Mouse (Mus musculus) C2C12 (cell line): ENCODE measurements around the gene Gm13285. TPM values are rescaled to one million over a fixed set of nuclear protein-coding genes. Genes with fewer than 3 reads are reported as not detected.
"Not testable (repeated sequence)": the region's sequence is repeated elsewhere in the genome, so short reads cannot be mapped to it uniquely, and the experiment has no call there.

Experiments
- H3K27me3 ChIP-seq: one replicate; pipeline ENCODE4 v1.6.1; 2011; ENCODE audit not compliant: control insufficient read depth, insufficient read depth, insufficient read length
- H3K36me3 ChIP-seq: one replicate; pipeline ENCODE4 v1.6.1; 2011; ENCODE audit not compliant: control insufficient read depth, insufficient read depth
- H3K4me3 ChIP-seq: one replicate; pipeline ENCODE4 v1.5.1; 2011; ENCODE audit warnings: mild to moderate bottlenecking, control low read depth; ENCODE audit not compliant: poor library complexity, insufficient read depth, severe bottlenecking
- H3K79me2 ChIP-seq: one replicate; pipeline ENCODE4 v1.6.1; 2011; ENCODE audit not compliant: control insufficient read depth, insufficient read depth
- H3K79me3 ChIP-seq: one replicate; pipeline ENCODE4 v1.6.1; 2011; ENCODE audit warnings: low read depth, control low read depth
- H3ac ChIP-seq: one replicate; pipeline ENCODE3; 2011; ENCODE audit warnings: low read depth; ENCODE audit not compliant: control insufficient read depth, insufficient read length
- polyA plus RNA-seq: library from polyadenylated mRNA; unstranded; fragments of >200 nt; fragmentation: generic; extraction: Trizol; gene quantifications from one replicate; pipeline ENCODE4 v1.2.1, GENCODE M21; 2012; ENCODE audit warnings: missing spikeins

Gene Gm13285
- polyA plus RNA-seq, 1 experiment, result not detected

DNA sequence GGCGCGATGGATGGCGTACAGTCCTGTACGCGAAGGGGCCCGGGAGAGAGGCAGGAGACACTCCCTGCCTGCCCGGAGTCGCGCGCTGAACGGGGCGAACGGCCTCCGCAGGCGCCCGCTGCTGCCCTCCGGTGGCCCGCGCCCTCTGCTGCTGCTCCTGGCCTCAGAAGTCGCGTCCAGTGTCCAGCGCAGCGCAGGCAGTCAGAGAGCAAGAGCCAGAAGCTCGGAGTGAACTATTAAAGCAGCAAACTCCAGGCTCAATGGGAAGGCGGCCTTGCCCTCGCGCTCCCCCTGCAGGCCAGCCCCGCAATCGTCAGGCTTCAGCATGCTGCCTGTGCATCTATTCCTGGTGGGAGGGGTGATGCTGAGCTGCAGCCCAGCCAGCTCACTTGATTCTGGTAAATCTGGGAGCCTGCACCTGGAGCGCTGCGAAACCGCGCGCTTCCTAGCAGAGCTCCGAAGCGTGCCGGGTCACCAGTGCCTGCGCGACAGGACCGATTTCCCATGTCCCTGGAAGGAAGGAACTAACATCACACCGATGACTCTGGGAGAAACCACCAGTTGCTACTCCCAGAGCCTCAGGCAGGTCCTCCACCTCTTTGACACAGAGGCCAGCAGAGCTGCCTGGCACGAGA is 36.0 kb upstream of the Gm13285 start:
- H3ac ChIP-seq, H3K79me2 ChIP-seq, H3K79me3 ChIP-seq, H3K27me3 ChIP-seq, H3K36me3 ChIP-seq, H3K4me3 ChIP-seq: not testable (repeated sequence)

- H3ac ChIP-seq, H3K4me3 ChIP-seq, H3K27me3 ChIP-seq, H3K79me3 ChIP-seq, H3K36me3 ChIP-seq, H3K79me2 ChIP-seq: not testable (repeated sequence)
These were observed 25.9 kb upstream of the Gm13285 start, which contains the start of gene Gm13290 for GRCm38 (mm10) chr4:88773534-88773933. Gm13290 (plus strand) TSS chr4:88773834.

DNA sequence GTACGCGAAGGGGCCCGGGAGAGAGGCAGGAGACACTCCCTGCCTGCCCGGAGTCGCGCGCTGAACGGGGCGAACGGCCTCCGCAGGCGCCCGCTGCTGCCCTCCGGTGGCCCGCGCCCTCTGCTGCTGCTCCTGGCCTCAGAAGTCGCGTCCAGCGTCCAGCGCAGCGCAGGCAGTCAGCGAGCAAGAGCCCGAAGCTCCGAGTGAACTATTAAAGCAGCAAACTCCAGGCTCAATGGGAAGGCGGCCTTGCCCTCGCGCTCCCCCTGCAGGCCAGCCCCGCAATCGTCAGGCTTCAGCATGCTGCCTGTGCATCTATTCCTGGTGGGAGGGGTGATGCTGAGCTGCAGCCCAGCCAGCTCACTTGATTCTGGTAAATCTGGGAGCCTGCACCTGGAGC is 22.8 kb upstream of the Gm13285 start, which contains the start of gene Gm13289:
Gene Gm13289 (plus strand): TSS at position 301 of the 400 bp plus-strand sequence.
- not testable (repeated sequence) for H3K4me3 ChIP-seq, H3ac ChIP-seq, H3K79me3 ChIP-seq, H3K79me2 ChIP-seq, H3K27me3 ChIP-seq, H3K36me3 ChIP-seq

- H3K79me3 ChIP-seq, H3K36me3 ChIP-seq, H3K79me2 ChIP-seq, H3K27me3 ChIP-seq, H3ac ChIP-seq, H3K4me3 ChIP-seq: not testable (repeated sequence)
These were observed 19.9 kb upstream of the Gm13285 start, which contains the start of gene Gm13272 for GRCm38 (mm10) chr4:88779550-88779949. Gm13272 (plus strand) TSS chr4:88779850.

- not testable (repeated sequence) for H3K36me3 ChIP-seq, H3K4me3 ChIP-seq, H3ac ChIP-seq, H3K27me3 ChIP-seq, H3K79me2 ChIP-seq, H3K79me3 ChIP-seq
These were observed 19.1 kb upstream of the Gm13285 start for GRCm38 (mm10) chr4:88780320-88780719.

DNA sequence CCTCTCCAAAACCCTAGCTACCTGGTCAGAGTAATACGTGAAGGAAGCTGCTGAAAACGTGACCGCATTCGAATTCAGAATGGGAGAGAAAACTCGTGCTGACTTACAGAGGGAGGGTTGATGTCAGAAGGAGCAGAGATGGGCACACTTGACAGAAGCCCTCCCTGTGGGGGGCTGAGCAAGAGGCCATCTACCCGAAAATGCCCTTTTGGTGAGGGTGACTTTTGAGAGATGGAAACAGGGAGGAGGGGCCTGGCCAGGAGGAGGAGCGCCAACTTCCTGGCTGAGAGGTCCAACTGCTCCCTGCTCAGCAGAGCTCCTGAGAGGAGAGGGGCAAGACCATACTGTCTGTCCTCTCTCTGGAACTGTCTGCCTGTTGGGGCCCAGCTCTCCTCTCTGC is 17.6 kb upstream of the Gm13285 start, which contains the start of gene Ifnz:
Gene Ifnz (plus strand): TSS at position 301 of the 400 bp plus-strand sequence.
- H3K79me3 ChIP-seq, H3ac ChIP-seq, H3K36me3 ChIP-seq, H3K4me3 ChIP-seq, H3K27me3 ChIP-seq, H3K79me2 ChIP-seq: not testable (repeated sequence)

DNA sequence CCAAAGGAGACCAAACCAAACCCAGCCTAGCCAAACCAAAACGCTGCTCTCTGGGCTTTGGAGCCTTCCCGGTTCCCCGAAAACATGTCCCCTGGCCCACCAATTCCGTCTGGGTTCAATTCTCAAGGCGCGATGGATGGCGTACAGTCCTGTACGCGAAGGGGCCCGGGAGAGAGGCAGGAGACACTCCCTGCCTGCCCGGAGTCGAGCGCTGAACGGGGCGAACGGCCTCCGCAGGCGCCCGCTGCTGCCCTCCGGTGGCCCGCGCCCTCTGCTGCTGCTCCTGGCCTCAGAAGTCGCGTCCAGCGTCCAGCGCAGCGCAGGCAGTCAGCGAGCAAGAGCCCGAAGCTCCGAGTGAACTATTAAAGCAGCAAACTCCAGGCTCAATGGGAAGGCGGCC is 17.1 kb upstream of the Gm13285 start:
- not testable (repeated sequence) for H3K4me3 ChIP-seq, H3K79me3 ChIP-seq, H3ac ChIP-seq, H3K79me2 ChIP-seq, H3K36me3 ChIP-seq, H3K27me3 ChIP-seq

- H3K4me3 ChIP-seq, H3K36me3 ChIP-seq, H3ac ChIP-seq, H3K79me2 ChIP-seq, H3K79me3 ChIP-seq, H3K27me3 ChIP-seq: not testable (repeated sequence)
These were observed 14.1 kb upstream of the Gm13285 start, which contains the start of gene Gm13276 for GRCm38 (mm10) chr4:88785409-88785808. Gm13276 (plus strand) TSS chr4:88785709.

DNA sequence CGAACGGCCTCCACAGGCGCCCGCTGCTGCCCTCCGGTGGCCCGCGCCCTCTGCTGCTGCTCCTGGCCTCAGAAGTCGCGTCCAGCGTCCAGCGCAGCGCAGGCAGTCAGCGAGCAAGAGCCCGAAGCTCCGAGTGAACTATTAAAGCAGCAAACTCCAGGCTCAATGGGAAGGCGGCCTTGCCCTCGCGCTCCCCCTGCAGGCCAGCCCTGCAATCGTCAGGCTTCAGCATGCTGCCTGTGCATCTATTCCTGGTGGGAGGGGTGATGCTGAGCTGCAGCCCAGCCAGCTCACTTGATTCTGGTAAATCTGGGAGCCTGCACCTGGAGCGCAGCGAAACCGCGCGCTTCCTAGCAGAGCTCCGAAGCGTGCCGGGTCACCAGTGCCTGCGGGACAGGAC is 11.1 kb upstream of the Gm13285 start, which contains the start of gene Gm13277:
Gene Gm13277 (plus strand): TSS at position 231 of the 400 bp plus-strand sequence.
- H3K79me2 ChIP-seq, H3K36me3 ChIP-seq: not testable (repeated sequence)

GRCm38 (mm10) chr4:88791250-88791649 is 8.2 kb upstream of the Gm13285 start, which contains the start of gene Gm13278:
Gm13278 (plus strand) TSS chr4:88791550.
- not testable (repeated sequence) for H3K79me3 ChIP-seq, H3K36me3 ChIP-seq, H3K27me3 ChIP-seq, H3K4me3 ChIP-seq, H3K79me2 ChIP-seq, H3ac ChIP-seq

More for the DNA sequence above, 11.1 kb upstream of the Gm13285 start, which contains the start of gene Gm13277:
- H3K27me3 ChIP-seq, H3K79me3 ChIP-seq, H3ac ChIP-seq, H3K4me3 ChIP-seq: not testable (repeated sequence)

GRCm38 (mm10) chr4:88793936-88794675 is 5.4 kb upstream of the Gm13285 start, which contains the start of gene Gm13275:
Gm13275 (plus strand) TSS chr4:88794487.
- not testable (repeated sequence) for H3K4me3 ChIP-seq, H3K27me3 ChIP-seq, H3K36me3 ChIP-seq, H3ac ChIP-seq, H3K79me2 ChIP-seq, H3K79me3 ChIP-seq
